Mouse (Mus musculus): ENCODE measurements around the gene Aspscr1. TPM values are rescaled to one million over a fixed set of nuclear protein-coding genes. Genes with fewer than 3 reads are reported as not detected.

The Aspscr1 gene
- polyA plus RNA-seq, 1 experiment from 2014 or later, result 139 TPM

- no peaks in the 10 kb centered on the region for H3K36me3 ChIP-seq
- no peaks in the 10 kb centered on the region for H3K9me3 ChIP-seq
- peak overlapping the region; percentile 19; the same call in 1 of the 2 replicates for H3K4me3 ChIP-seq
- H3K9ac ChIP-seq, result no peak overlapping the region; the same call in 1 of the 2 replicates
- WGBS, result 82% methylated on average over 35 of the region's 35 CpGs
- peaks cover 25% of the 10 kb centered on the region for H3K4me1 ChIP-seq
- H3K4me2 ChIP-seq (replicated peaks), result peak overlapping the region; percentile 57
- H3K27ac ChIP-seq, result no peak overlapping the region
- no peak for ATAC-seq (ENCODE audit: low FRiP score, low read depth)
- peaks cover 5% of the 10 kb centered on the region; the same call in 1 of the 2 replicates for H3K27me3 ChIP-seq (replicated peaks)
These were observed 25.5 kb upstream of the Aspscr1 start for GRCm38 (mm10) chr11:120647047-120647830.

DNA sequence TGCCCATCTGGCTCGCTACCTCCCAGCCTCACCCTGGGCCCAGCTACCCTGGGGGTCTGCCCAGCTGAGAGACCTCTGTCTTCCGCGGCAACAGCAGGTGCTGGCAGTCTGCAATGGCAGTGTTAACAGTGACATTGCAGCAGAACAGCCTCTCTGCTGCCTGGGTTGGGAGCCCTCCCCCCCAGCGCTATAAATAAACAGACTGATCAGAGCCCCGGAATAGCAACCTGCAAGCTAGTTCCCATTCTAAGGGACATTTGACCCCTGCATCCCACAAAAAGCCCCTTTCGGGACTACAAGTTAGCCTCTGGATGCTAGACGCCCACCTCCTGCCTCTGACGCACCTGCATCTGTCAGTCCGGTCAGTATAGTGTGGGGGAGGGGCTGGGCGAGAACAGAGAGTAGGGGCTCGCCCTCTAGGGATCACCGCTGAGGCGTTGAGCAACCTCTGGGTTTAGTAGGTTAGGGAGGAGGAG lies 24.7 kb upstream of the Aspscr1 start, which contains the start of gene Myadml2:
Gene Myadml2 (minus strand): TSS at position 158 of the 476 bp plus-strand sequence.
- Histone ChIP-seq H3K36me3 (no peaks in the 10 kb centered on the region), H3K27me3 (replicated peaks) (peaks cover 5% of the 10 kb centered on the region; the same call in 1 of the 2 replicates), H3K9ac (peak within 1 kb of the TSS; percentile 51), H3K4me1 (peaks cover 17% of the 10 kb centered on the region), H3K9me3 (no peaks in the 10 kb centered on the region), H3K4me2 (replicated peaks) (peak within 1 kb of the TSS; percentile 57), H3K4me3 (peak within 1 kb of the TSS; percentile 19), H3K27ac (no peak within 1 kb of the TSS)
- WGBS, result 6% methylated on average over 13 of the region's 13 CpGs
- ATAC-seq (ENCODE audit: low FRiP score, low read depth), result no peak

- H3K4me3 ChIP-seq, result no peak overlapping the region
- no peak overlapping the region for H3K4me2 ChIP-seq (replicated peaks)
- ATAC-seq (ENCODE audit: low FRiP score, low read depth), result no peak
- WGBS, result 83% methylated on average over 3 of the region's 3 CpGs
- H3K27me3 ChIP-seq (replicated peaks), result peaks cover 5% of the 10 kb centered on the region; the same call in 1 of the 2 replicates
- H3K4me1 ChIP-seq, result peaks cover 14% of the 10 kb centered on the region
- H3K27ac ChIP-seq, result no peak overlapping the region
- H3K9ac ChIP-seq, result no peak overlapping the region
- no peaks in the 10 kb centered on the region for H3K9me3 ChIP-seq
- H3K36me3 ChIP-seq, result no peaks in the 10 kb centered on the region
These were observed 20.9 kb upstream of the Aspscr1 start for GRCm38 (mm10) chr11:120651872-120652271.

- H3K27ac ChIP-seq, result no peak overlapping the region
- H3K27me3 ChIP-seq (replicated peaks), result peaks cover 23% of the 10 kb centered on the region
- H3K4me3 ChIP-seq, result no peak overlapping the region
- peaks cover 6% of the 10 kb centered on the region for H3K4me1 ChIP-seq
- no peak for ATAC-seq (ENCODE audit: low FRiP score, low read depth)
- H3K9me3 ChIP-seq, result no peaks in the 10 kb centered on the region
- H3K9ac ChIP-seq, result no peak overlapping the region
- no peaks in the 10 kb centered on the region for H3K36me3 ChIP-seq
- no peak overlapping the region for H3K4me2 ChIP-seq (replicated peaks)
- 89% methylated on average over 3 of the region's 3 CpGs for WGBS
These were observed 18.0 kb upstream of the Aspscr1 start for GRCm38 (mm10) chr11:120654741-120655140.

- H3K27me3 ChIP-seq (replicated peaks), result peaks cover 49% of the 10 kb centered on the region
- WGBS, result 88% methylated on average over 4 of the region's 4 CpGs
These were observed 15.5 kb upstream of the Aspscr1 start for GRCm38 (mm10) chr11:120657301-120657700.

DNA sequence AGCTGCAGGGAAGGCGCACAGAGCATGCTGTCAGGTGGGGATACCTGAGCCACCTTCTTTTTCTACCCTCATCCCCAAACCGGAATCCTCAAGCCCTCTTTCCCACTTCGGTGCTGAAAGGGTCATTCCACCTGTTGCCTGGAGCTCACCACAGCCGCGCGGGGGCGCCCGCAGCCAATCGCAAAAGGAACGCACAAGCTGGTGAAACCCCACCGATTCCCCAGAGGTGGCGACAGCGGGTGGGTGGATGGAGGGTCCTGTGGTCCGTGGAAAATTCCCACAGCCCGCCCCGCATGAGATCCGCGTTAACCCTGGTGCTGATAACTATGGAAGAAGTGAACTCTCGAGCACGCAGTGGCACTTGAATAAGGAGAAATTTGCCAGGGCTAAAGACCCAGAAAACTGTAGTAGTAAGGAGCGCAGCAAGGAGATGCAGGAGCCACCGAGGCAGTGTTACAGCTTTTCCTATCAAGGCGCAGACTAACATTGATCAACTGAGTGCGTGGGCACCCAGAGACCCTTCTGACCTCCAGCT lies 13.8 kb upstream of the Aspscr1 start:
- Histone ChIP-seq H3K36me3 (no peaks in the 10 kb centered on the region), H3K4me3 (no peak overlapping the region), H3K27ac (no peak overlapping the region), H3K9me3 (no peaks in the 10 kb centered on the region), H3K4me2 (replicated peaks) (peak overlapping the region; percentile 68), H3K4me1 (peaks cover 23% of the 10 kb centered on the region), H3K27me3 (replicated peaks) (peaks cover 58% of the 10 kb centered on the region), H3K9ac (no peak overlapping the region)
- WGBS, result 3% methylated on average over 24 of the region's 24 CpGs
- ATAC-seq (ENCODE audit: low FRiP score, low read depth), result no peak

More at GRCm38 (mm10) chr11:120657301-120657700, 15.5 kb upstream of the Aspscr1 start:
- Histone ChIP-seq H3K4me3 (no peak overlapping the region), H3K27ac (no peak overlapping the region), H3K36me3 (no peaks in the 10 kb centered on the region), H3K9me3 (no peaks in the 10 kb centered on the region), H3K9ac (no peak overlapping the region), H3K4me1 (peaks cover 23% of the 10 kb centered on the region), H3K4me2 (replicated peaks) (no peak overlapping the region)
- no peak for ATAC-seq (ENCODE audit: low FRiP score, low read depth)

DNA sequence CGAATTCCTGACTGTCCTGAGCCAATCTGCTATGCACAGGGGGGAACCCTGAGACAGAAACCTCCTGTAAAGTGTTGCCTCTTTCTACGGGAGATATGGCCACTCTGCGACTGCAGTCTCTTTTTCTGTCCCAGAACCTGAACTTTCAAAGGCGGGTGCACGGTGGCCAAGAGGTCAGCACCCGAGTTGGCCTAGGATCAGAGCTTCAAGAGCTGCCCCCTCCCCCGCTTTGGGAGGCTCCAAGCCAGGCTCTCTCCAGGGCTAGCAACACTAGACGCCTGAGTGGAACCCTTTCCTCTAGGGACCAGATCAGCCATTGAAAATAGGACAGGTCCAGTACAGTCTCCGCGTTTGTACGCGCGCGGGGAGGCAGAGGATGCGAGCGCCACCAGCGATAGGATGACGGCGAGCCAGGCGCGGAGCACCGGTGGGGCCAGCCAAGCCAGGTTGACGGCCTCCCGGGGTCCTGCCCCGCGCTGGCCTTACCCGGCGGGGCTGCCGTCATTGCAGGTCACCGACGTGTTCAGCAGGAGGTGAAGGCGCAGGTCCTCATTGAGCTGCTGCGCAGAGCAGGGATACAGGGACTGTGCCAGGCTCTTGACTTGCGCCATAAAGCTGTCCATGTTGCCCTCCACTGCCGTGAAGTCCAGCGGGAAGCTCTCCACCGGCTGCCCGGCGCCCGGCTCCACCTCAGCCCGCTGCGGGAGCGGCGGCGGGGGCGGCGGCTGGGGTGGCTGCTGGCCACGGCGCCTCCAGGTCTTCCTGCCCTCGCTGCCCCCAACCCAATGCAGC lies 13.1 kb upstream of the Aspscr1 start:
- Histone ChIP-seq H3K4me3 (peak overlapping the region; percentile 37), H3K9me3 (no peaks in the 10 kb centered on the region), H3K27ac (no peak overlapping the region), H3K27me3 (replicated peaks) (peaks cover 59% of the 10 kb centered on the region), H3K4me2 (replicated peaks) (peak overlapping the region; percentile 68), H3K9ac (0 out of 2 replicates have a peak overlapping the region, but pooled peaks have one; percentile 38), H3K36me3 (no peaks in the 10 kb centered on the region), H3K4me1 (peaks cover 23% of the 10 kb centered on the region)
- under 1% methylated on average over 50 of the region's 50 CpGs for WGBS
- ATAC-seq (ENCODE audit: low FRiP score, low read depth), result no peak

DNA sequence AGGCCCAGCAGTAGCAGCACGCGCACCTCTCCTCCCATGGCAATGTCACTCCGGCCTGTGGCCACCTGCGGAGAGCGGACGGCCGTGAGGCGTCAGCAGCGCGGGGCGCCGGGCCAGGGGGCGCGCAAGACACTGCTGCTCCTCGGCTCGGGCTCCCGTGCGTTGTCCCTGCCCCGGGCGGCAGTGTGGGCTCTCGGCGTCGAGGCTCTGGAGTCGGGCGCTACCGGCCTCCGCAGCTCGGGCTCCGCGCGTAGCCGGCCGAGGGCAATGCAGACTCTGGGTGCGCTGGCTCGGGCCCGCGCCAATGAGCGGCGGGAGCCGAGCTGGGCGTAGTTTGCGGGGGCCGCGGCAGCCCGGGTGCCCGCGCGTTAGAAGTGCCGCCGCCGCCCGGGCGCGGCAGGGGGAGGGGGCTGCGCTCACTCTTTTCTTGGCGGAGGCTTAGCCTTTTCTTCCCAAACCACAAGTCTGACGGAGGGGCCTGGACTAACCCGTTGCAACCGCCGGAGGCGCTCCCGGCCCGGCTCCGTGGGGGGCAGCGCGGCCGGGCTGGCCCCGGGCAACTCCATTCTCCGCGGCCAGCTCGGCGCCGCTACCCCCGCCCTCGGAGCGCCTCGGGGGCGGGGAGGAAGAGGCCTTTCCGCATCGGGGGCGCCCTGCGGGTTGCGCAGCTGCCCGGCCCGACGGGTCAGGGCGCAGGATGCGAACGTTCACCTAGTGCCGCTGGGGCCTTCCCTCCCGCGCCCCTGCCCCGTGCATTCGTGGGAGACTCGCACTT lies 12.3 kb upstream of the Aspscr1 start:
- Histone ChIP-seq H3K27me3 (replicated peaks) (peaks cover 63% of the 10 kb centered on the region), H3K36me3 (no peaks in the 10 kb centered on the region), H3K4me1 (peaks cover 26% of the 10 kb centered on the region), H3K4me2 (replicated peaks) (peak overlapping the region; percentile 68), H3K9ac (peak overlapping the region; percentile 47; the same call in 1 of the 2 replicates), H3K4me3 (peak overlapping the region; percentile 37), H3K9me3 (no peaks in the 10 kb centered on the region), H3K27ac (no peak overlapping the region)
- ATAC-seq (ENCODE audit: low FRiP score, low read depth), result peak; percentile 69
- WGBS, result under 1% methylated on average over 93 of the region's 95 CpGs

DNA sequence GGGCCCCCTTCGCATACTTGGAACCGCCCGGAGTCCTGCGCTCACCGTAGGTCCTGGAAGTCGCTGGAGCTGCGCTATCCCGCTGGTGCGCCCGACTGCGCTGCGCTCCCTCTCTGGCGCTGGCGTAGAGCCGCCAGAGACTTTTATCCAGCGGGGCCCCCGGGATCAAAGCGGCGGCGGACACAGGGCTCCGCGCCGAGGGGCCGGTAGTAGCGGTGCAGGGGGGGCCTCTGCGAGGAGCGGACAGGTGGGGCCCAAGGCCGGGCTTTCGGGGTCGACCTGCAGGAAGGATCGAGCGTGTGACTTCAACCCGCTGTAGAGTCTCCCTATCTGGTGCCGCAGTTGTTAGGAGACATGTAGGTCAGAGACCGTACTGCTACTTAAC lies 11.7 kb upstream of the Aspscr1 start, which contains the start of gene Notum:
Gene Notum (minus strand): TSS at position 100 of the 385 bp plus-strand sequence.
- Histone ChIP-seq H3K4me3 (peak within 1 kb of the TSS; percentile 37), H3K9ac (peak within 1 kb of the TSS; percentile 47), H3K4me1 (peaks cover 26% of the 10 kb centered on the region), H3K27ac (no peak within 1 kb of the TSS), H3K36me3 (no peaks in the 10 kb centered on the region), H3K27me3 (replicated peaks) (peaks cover 64% of the 10 kb centered on the region), H3K4me2 (replicated peaks) (peak within 1 kb of the TSS; percentile 68), H3K9me3 (no peaks in the 10 kb centered on the region)
- 1% methylated on average over 35 of the region's 35 CpGs for whole genome bisulfite sequencing
- no peak for ATAC-seq (ENCODE audit: low FRiP score, low read depth)

DNA sequence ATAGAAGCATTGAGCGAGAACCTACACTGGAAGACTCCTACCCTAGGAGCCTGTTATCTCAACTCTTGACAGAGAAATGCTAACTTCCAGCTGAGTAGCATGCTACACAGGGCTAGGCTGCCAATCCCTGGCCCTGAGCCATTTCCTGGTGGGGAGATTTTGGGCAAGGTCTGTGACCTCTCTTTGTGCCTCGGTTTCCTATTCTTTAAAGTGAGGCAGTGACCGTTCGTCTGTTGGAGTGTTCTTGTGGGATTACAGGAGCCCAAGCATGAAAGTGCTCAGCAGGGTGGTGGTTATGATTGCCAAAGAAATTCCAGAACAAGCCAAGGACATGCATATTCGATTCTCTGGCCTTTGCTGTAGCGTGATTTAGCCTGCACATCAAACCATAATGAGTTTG lies 10.0 kb upstream of the Aspscr1 start:
- 73% methylated on average over 6 of the region's 6 CpGs for WGBS
- no peaks in the 10 kb centered on the region for H3K36me3 ChIP-seq
- ATAC-seq (ENCODE audit: low FRiP score, low read depth), result no peak
- no peak overlapping the region for H3K4me3 ChIP-seq
- peaks cover 26% of the 10 kb centered on the region for H3K4me1 ChIP-seq
- H3K9ac ChIP-seq, result no peak overlapping the region
- no peak overlapping the region for H3K27ac ChIP-seq
- no peaks in the 10 kb centered on the region for H3K9me3 ChIP-seq
- H3K27me3 ChIP-seq (replicated peaks), result peaks cover 60% of the 10 kb centered on the region
- no peak overlapping the region for H3K4me2 ChIP-seq (replicated peaks)

GRCm38 (mm10) chr11:120663714-120664113 lies 9.1 kb upstream of the Aspscr1 start:
- H3K36me3 ChIP-seq, result no peaks in the 10 kb centered on the region
- H3K9me3 ChIP-seq, result no peaks in the 10 kb centered on the region
- no peak for ATAC-seq (ENCODE audit: low FRiP score, low read depth)
- H3K9ac ChIP-seq, result no peak overlapping the region
- WGBS, result 68% methylated on average over 5 of the region's 5 CpGs
- H3K27ac ChIP-seq, result no peak overlapping the region
- peaks cover 52% of the 10 kb centered on the region for H3K27me3 ChIP-seq (replicated peaks)
- H3K4me3 ChIP-seq, result no peak overlapping the region
- peaks cover 26% of the 10 kb centered on the region for H3K4me1 ChIP-seq
- no peak overlapping the region for H3K4me2 ChIP-seq (replicated peaks)

Measured in neural tube, embryonic 12.5 days (tissue).